Mouse (Mus musculus) neural tube, embryonic 12.5 days (tissue): ENCODE measurements around the gene Gng11. TPM values are rescaled to one million over a fixed set of nuclear protein-coding genes. Genes with fewer than 3 reads are reported as not detected.

Source experiments
- ATAC-seq: fragments of 200-750 bp; cut with Nextera tagmentation; 2 replicates; pipeline ENCODE4 v1.8.0; 2017; ENCODE audit warnings: low read depth, mild to moderate bottlenecking, moderate TSS enrichment, moderate library complexity; ENCODE audit not compliant: low FRiP score
- H3K27ac ChIP-seq: fragments of 300-500 bp; sonication (generic); 2 replicates; pipeline ENCODE4 v1.5.1; 2016
- H3K27me3 ChIP-seq: fragments of 300-500 bp; sonication (generic); replicated peaks from 2 replicates; pipeline ENCODE4 v1.6.1; 2016; ENCODE audit warnings: mild to moderate bottlenecking
- H3K36me3 ChIP-seq: fragments of 300-500 bp; sonication (generic); 2 replicates; pipeline ENCODE4 v1.6.1; 2016; ENCODE audit warnings: mild to moderate bottlenecking
- H3K4me1 ChIP-seq: fragments of 300-500 bp; sonication (generic); 2 replicates; pipeline ENCODE4 v1.6.1; 2016
- H3K4me2 ChIP-seq: fragments of 300-500 bp; sonication (generic); replicated peaks from 2 replicates; pipeline ENCODE4 v1.6.1; 2016; ENCODE audit warnings: mild to moderate bottlenecking
- H3K4me3 ChIP-seq: fragments of 300-500 bp; sonication (generic); 2 replicates; pipeline ENCODE4 v1.5.1; 2016
- H3K9ac ChIP-seq: fragments of 300-500 bp; sonication (generic); 2 replicates; pipeline ENCODE4 v1.6.1; 2016; ENCODE audit warnings: mild to moderate bottlenecking
- H3K9me3 ChIP-seq: fragments of 300-500 bp; sonication (generic); 2 replicates; pipeline ENCODE4 v1.6.1; 2016; ENCODE audit warnings: mild to moderate bottlenecking
- WGBS: fragments of 180-500 bp; shearing (Covaris S2); methylation state at CpG from one replicate; pipeline ENCODE4 v1.1.7; 2016; 5-methylcytosine and 5-hydroxymethylcytosine counted together
- polyA plus RNA-seq: library from polyadenylated mRNA; unstranded; fragments of >200 nt; fragmentation: Nextera tagmentation; extraction: Ambion mirVana; gene quantifications from 2 replicates; pipeline ENCODE4 v1.2.1, GENCODE M21; 2016

Gene Gng11
- polyA plus RNA-seq, 1 experiment from 2014 or later, result 42.7 TPM

DNA sequence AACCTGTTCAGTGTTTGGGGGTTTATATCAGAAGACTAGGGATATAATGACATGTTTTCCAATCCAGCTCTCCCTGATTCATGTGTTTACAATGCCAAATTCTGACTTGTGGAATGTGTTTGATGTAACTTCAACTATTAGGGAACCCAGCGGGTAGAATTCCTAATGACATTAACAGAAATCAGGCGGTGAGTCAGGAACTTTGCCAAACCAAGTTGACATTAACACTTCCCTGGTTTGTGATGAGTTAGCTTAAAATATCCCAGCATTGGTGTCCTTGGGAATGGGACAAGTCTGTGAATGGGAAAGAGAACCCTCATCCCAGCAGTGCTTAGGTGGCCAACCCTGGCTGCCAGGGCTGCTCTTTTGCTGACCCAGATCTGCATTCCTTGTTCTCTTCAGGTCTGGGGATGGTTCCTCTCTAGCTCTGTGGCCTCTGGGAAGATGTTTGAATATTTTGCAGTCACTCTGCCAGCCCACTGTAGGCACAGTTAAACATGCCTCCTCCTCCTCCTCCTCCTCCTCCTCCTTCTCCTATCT lies 4.9 kb downstream of the Gng11 start:
- no peak overlapping the region for H3K4me3 ChIP-seq
- WGBS, result 82% methylated on average over 2 of the region's 2 CpGs
- H3K9ac ChIP-seq, result no peak overlapping the region
- H3K36me3 ChIP-seq, result no peaks in the 10 kb centered on the region
- H3K9me3 ChIP-seq, result no peaks in the 10 kb centered on the region
- H3K27me3 ChIP-seq, result no peaks in the 10 kb centered on the region
- H3K4me2 ChIP-seq, result no peak overlapping the region
- no peak overlapping the region for H3K27ac ChIP-seq
- no peak for ATAC-seq
- peaks cover 6% of the 10 kb centered on the region; the same call in 1 of the 2 replicates for H3K4me1 ChIP-seq

DNA sequence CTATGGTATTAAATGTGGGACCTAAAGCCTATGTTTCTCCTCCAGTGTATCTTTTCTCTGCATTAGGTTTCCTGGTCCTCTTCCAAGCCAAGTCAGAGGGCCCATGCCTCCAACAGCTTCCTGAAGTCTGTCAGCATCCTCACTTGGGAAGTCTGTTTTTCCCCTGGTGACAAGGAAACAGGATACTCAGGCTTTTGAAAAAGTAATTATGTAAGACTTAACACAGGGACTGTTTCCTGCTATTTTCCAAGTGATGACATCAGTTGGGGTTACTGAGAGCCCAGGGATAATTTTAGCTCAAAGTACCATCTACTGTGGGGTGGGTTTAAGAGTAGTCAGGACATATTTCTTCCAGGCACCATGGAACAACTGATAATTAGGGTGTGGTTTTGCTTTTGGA lies 5.8 kb downstream of the Gng11 start:
- H3K9me3 ChIP-seq, result no peaks in the 10 kb centered on the region
- no peaks in the 10 kb centered on the region for H3K4me1 ChIP-seq
- no peak overlapping the region for H3K27ac ChIP-seq
- no peaks in the 10 kb centered on the region for H3K27me3 ChIP-seq
- no peaks in the 10 kb centered on the region for H3K36me3 ChIP-seq
- no peak for ATAC-seq
- H3K4me2 ChIP-seq, result no peak overlapping the region
- no peak overlapping the region for H3K9ac ChIP-seq
- no peak overlapping the region for H3K4me3 ChIP-seq

DNA sequence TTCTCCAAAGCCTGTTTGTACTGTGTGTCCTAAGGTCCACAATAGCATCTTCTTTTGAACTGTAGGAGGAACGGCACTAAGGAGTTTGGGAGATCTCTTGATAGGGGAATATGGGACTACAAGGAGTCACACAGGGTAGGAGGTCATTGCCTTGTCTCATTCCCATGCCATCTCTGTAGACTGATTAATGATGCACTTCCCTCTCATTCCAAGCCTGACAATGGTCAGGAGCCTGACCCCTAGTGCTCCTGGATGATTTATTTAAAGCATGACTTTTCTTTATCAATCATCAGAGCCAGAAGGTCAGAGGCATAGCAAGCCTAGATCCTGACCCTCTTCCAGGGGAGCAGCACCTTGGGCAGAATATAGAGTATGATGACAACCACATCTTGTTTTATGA lies 18.9 kb downstream of the Gng11 start:
- Histone ChIP-seq H3K27me3 (no peaks in the 10 kb centered on the region), H3K9ac (no peak overlapping the region), H3K4me2 (no peak overlapping the region), H3K9me3 (no peaks in the 10 kb centered on the region), H3K36me3 (no peaks in the 10 kb centered on the region), H3K4me1 (no peaks in the 10 kb centered on the region), H3K4me3 (no peak overlapping the region), H3K27ac (no peak overlapping the region)
- no peak for ATAC-seq
- WGBS, result 60% methylated on average over 1 of the region's 1 CpGs

DNA sequence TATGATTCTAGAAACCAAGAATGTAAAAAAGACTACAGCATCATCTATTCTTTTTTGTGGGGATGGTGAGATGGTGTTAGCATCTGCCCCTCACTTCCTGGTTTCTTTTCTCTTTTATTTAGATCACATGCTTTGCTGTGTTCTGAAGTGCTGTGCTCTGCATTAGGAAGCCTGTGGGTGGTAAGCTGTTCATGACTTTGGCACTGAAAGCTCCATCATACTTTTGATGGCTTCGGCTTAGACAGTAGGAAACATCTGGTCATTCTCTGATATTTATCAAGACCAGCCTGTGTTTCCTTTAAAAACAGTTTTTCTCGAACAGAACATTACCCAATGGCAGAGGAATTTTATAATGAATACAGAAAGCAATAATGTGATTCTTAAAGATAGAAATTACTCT lies 22.7 kb downstream of the Gng11 start:
- Histone ChIP-seq H3K4me2 (no peak overlapping the region), H3K4me1 (no peaks in the 10 kb centered on the region), H3K27ac (no peak overlapping the region), H3K4me3 (no peak overlapping the region), H3K9me3 (no peaks in the 10 kb centered on the region), H3K9ac (no peak overlapping the region), H3K36me3 (no peaks in the 10 kb centered on the region), H3K27me3 (no peaks in the 10 kb centered on the region)
- 71% methylated on average over 2 of the region's 2 CpGs for WGBS
- ATAC-seq, result no peak

DNA sequence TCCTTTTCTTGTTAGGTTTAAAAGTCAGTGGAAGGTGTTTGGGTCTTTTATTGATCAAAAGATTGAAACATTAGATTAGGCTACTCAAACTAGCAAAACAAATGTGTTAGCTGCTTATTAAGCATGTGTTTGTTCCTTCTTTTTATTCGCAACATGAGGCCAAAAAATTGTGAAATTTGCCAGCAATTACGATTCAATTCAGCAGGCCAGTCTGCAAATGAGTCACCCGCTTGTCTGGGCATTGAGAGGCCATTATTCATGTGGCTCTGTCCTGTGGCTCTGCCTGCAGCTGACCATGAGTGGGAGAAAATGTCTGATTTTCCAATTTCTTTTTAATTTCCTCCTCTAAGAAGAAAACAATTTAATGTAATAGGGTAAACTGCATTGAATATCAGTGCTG lies 27.3 kb downstream of the Gng11 start:
- no peaks in the 10 kb centered on the region for H3K36me3 ChIP-seq
- 83% methylated on average over 3 of the region's 3 CpGs for WGBS
- no peaks in the 10 kb centered on the region for H3K27me3 ChIP-seq
- no peaks in the 10 kb centered on the region for H3K9me3 ChIP-seq
- no peak for ATAC-seq
- H3K4me2 ChIP-seq, result no peak overlapping the region
- H3K9ac ChIP-seq, result no peak overlapping the region
- H3K4me3 ChIP-seq, result no peak overlapping the region
- no peaks in the 10 kb centered on the region for H3K4me1 ChIP-seq
- no peak overlapping the region for H3K27ac ChIP-seq

DNA sequence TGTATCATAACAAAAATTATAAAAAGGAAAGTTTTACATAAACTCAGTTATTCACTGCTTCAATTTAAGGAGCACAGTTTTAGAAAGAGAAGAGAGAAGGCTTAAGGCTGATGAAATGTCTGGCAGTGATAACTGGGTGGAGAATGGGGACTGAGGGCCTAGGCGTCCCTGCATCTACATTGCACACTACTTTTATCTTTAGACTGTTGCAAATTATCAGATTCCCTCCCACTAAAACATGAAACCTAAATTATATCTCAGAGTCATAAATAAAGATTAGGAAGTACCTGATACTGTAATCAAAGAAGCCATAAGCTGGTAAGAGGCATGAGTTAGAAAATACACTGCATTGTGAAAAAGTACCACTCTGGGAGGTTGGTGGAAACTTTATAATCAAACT lies 38.1 kb downstream of the Gng11 start:
- 83% methylated on average over 1 of the region's 1 CpGs for WGBS
- no peak for ATAC-seq

DNA sequence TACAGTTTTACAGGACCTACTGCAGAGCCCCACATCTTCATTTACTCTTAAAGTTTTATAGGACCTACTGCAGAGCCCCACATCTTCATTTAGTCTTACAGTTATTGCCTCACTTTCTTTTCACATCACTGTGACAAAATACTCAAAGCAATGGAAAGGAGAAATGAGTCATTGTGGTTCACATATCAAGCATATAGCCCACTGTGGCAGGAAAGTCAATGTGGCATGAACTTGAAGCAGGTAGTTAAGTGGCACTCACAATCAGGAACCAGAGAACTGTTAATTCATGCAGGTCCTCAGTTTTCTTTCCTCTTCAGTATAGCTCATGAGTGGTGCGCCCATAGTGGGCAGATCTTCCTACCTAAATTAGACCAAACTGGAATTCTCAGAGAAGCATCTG lies 43.5 kb downstream of the Gng11 start:
- no peak overlapping the region for H3K9ac ChIP-seq
- no peak overlapping the region for H3K27ac ChIP-seq
- no peaks in the 10 kb centered on the region for H3K36me3 ChIP-seq
- H3K27me3 ChIP-seq, result no peaks in the 10 kb centered on the region
- no peak for ATAC-seq
- H3K4me2 ChIP-seq, result no peak overlapping the region
- H3K9me3 ChIP-seq, result no peaks in the 10 kb centered on the region
- 96% methylated on average over 1 of the region's 1 CpGs for WGBS
- H3K4me3 ChIP-seq, result no peak overlapping the region
- H3K4me1 ChIP-seq, result no peaks in the 10 kb centered on the region

More for the DNA sequence above, 38.1 kb downstream of the Gng11 start:
- Histone ChIP-seq H3K9ac (no peak overlapping the region), H3K9me3 (no peaks in the 10 kb centered on the region), H3K36me3 (no peaks in the 10 kb centered on the region), H3K4me3 (no peak overlapping the region), H3K4me1 (no peaks in the 10 kb centered on the region), H3K27me3 (no peaks in the 10 kb centered on the region), H3K27ac (no peak overlapping the region), H3K4me2 (no peak overlapping the region)

DNA sequence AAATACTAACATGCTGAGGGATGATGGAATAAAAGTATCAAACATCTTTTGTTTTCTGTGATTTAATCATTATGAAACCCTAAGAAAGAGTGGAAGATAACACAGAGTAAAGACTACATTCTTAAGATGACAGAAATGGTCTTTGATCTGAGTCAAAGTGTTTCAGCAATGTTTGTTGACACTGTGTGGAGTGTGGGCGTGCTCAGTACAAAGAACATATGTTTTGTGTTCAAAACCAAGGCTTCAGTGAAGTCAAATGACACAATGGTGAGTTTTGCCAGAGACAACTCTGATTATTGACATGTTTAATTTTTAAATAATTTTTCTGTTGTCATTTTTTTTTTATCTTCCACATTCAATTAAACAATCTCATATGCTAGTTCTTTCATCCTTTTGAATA lies 49.1 kb downstream of the Gng11 start:
- ATAC-seq, result no peak
- 57% methylated on average over 1 of the region's 1 CpGs for WGBS

DNA sequence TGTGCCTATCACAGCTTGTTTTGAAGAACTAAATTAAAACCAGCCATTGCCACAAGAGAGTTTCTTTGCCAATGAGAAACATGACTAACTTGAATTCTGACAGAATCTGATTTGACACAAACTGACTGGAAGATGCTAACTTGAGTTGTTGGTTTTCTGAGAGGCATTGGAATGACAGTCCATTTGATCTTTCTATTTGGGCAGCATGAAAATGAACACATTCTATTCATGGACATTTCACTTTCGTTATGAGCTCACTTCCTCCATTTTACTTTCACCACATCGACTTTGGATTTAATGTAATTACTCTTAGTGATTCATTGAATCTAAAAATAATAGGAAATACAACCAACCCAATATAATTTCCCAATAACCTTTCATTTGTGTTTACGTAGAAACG lies 50.7 kb downstream of the Gng11 start:
- WGBS, result 89% methylated on average over 4 of the region's 4 CpGs
- Histone ChIP-seq H3K4me1 (no peaks in the 10 kb centered on the region), H3K4me2 (no peak overlapping the region), H3K27ac (no peak overlapping the region), H3K9me3 (no peaks in the 10 kb centered on the region), H3K9ac (no peak overlapping the region), H3K27me3 (no peaks in the 10 kb centered on the region), H3K4me3 (no peak overlapping the region), H3K36me3 (no peaks in the 10 kb centered on the region)
- no peak for ATAC-seq

More for the DNA sequence above, 49.1 kb downstream of the Gng11 start:
- H3K36me3 ChIP-seq, result no peaks in the 10 kb centered on the region
- no peaks in the 10 kb centered on the region for H3K27me3 ChIP-seq
- H3K27ac ChIP-seq, result no peak overlapping the region
- no peak overlapping the region for H3K4me2 ChIP-seq
- H3K4me3 ChIP-seq, result no peak overlapping the region
- H3K9me3 ChIP-seq, result no peaks in the 10 kb centered on the region
- H3K4me1 ChIP-seq, result no peaks in the 10 kb centered on the region
- H3K9ac ChIP-seq, result no peak overlapping the region

Other genes with a start within 250 kb of the Gng11 start
- 0.23 and 0.30 TPM in 2 replicates for gene Calcr, start 239.2 kb upstream of the Gng11 start, polyA plus RNA-seq
- gene Tfpi2, start 15.0 kb upstream of the Gng11 start, polyA plus RNA-seq, result 0.57 and 0.64 TPM in 2 replicates
- not detected in 2 replicates for gene Gngt1, start 10.1 kb upstream of the Gng11 start, polyA plus RNA-seq
- 45.1 and 54.6 TPM in 2 replicates for gene Bet1, start 83.1 kb downstream of the Gng11 start, polyA plus RNA-seq